Mouse (Mus musculus): ENCODE data around the gene Egr2. TPM values are rescaled to one million over a fixed set of nuclear protein-coding genes. Genes with fewer than 3 reads are reported as not detected.

The Egr2 gene
- total RNA-seq (2021) = under 1 TPM; 0.60 to 0.99 TPM

GRCm38 (mm10) chr10:67535256-67535655, at the start of gene Egr2:
Gene Egr2, plus strand, starts transcription at chr10:67535475.
- peak; percentile 27 to 29 for DNase-seq
- intact Hi-C loops (cut with DNase I) = loop anchor here (2.0 to 10.0 kb wide), 3 partner anchors 232 to 628 kb away; no protein-coding TSS in a partner anchor

GRCm38 (mm10) chr10:67487496-67487895, 47.8 kb upstream of the Egr2 start:
- intact Hi-C loops (cut with DNase I) = no loop called here

GRCm38 (mm10) chr10:67489836-67490235, 45.4 kb upstream of the Egr2 start:
- no peak for DNase-seq
- intact Hi-C loops (cut with DNase I) = no loop called here

More at GRCm38 (mm10) chr10:67487496-67487895, 47.8 kb upstream of the Egr2 start:
- DNase-seq = no peak

GRCm38 (mm10) chr10:67490632-67491031, 44.6 kb upstream of the Egr2 start:
- no peak for DNase-seq
- intact Hi-C loops (cut with DNase I) = no loop called here

- intact Hi-C loops (cut with DNase I) = no loop called here
- DNase-seq = no peak
Observed at GRCm38 (mm10) chr10:67492161-67492571, 43.1 kb upstream of the Egr2 start.

GRCm38 (mm10) chr10:67493556-67493955, 41.7 kb upstream of the Egr2 start:
- DNase-seq = no peak
- intact Hi-C loops (cut with DNase I) = no loop called here

- intact Hi-C loops (cut with DNase I) = no loop called here
- no peak for DNase-seq
Observed at GRCm38 (mm10) chr10:67497144-67497892, 38.0 kb upstream of the Egr2 start.

GRCm38 (mm10) chr10:67497951-67498350, 37.3 kb upstream of the Egr2 start:
- intact Hi-C loops (cut with DNase I) = no loop called here
- DNase-seq = no peak

GRCm38 (mm10) chr10:67503320-67503995, 31.8 kb upstream of the Egr2 start:
- intact Hi-C loops (cut with DNase I) = no loop called here
- DNase-seq = no peak

GRCm38 (mm10) chr10:67504046-67504445, 31.2 kb upstream of the Egr2 start:
- intact Hi-C loops (cut with DNase I) = no loop called here
- no peak for DNase-seq

- intact Hi-C loops (cut with DNase I) = no loop called here
Observed at GRCm38 (mm10) chr10:67505248-67505647, 30.0 kb upstream of the Egr2 start.

GRCm38 (mm10) chr10:67512211-67512610, 23.1 kb upstream of the Egr2 start:
- peak; percentile 15 to 26 for DNase-seq
- intact Hi-C loops (cut with DNase I) = no loop called here

More at GRCm38 (mm10) chr10:67505248-67505647, 30.0 kb upstream of the Egr2 start:
- DNase-seq = no peak

GRCm38 (mm10) chr10:67512871-67513270, 22.4 kb upstream of the Egr2 start:
- DNase-seq = no peak
- intact Hi-C loops (cut with DNase I) = no loop called here

- intact Hi-C loops (cut with DNase I) = no loop called here
- DNase-seq = no peak
Observed at GRCm38 (mm10) chr10:67518733-67519132, 16.5 kb upstream of the Egr2 start.

- intact Hi-C loops (cut with DNase I) = no loop called here
- DNase-seq = no peak
Observed at GRCm38 (mm10) chr10:67524130-67524529, 11.1 kb upstream of the Egr2 start.

GRCm38 (mm10) chr10:67524694-67525093, 10.6 kb upstream of the Egr2 start:
- intact Hi-C loops (cut with DNase I) = no loop called here
- DNase-seq = no peak

GRCm38 (mm10) chr10:67526435-67526834, 8.8 kb upstream of the Egr2 start:
- intact Hi-C loops (cut with DNase I) = no loop called here
- DNase-seq = no peak

GRCm38 (mm10) chr10:67529769-67530168, 5.5 kb upstream of the Egr2 start:
- DNase-seq = no peak
- intact Hi-C loops (cut with DNase I) = loop anchor here (10.0 kb wide), 1 partner anchor 465 kb away; no protein-coding TSS in a partner anchor

- peak; percentile 84 to 85 for DNase-seq
- intact Hi-C loops (cut with DNase I) = loop anchor here (1.0 to 10.0 kb wide), 7 partner anchors 185 to 629 kb away; no protein-coding TSS in a partner anchor
Observed at GRCm38 (mm10) chr10:67535972-67536371, 697 bp downstream of the Egr2 start.

- peak; percentile 66 to 68 for DNase-seq
- intact Hi-C loops (cut with DNase I) = loop anchor here (1.0 to 10.0 kb wide), 7 partner anchors 9 to 629 kb away; no protein-coding TSS in a partner anchor
Observed at GRCm38 (mm10) chr10:67536621-67537141, 1.4 kb downstream of the Egr2 start.
